Mouse (Mus musculus): ENCODE data around the gene Zbtb34. TPM values are rescaled to one million over a fixed set of nuclear protein-coding genes. Genes with fewer than 3 reads are reported as not detected.

The Zbtb34 gene
- total RNA-seq (2021), result 1 to 10 TPM; 5.6 to 8.2 TPM
- long read RNA-seq, experiment 1, full-length matches to known transcripts, result 2 of 2 reads
- long read RNA-seq, experiment 1, partial matches to known transcripts, result 0 of 2 reads
- long read RNA-seq, experiment 1, other reads (novel, unspliced or antisense), result 0 of 2 reads
- long read RNA-seq, experiment 2, result 0 reads

- peak; percentile 66 to 69 for DNase-seq (ENCODE audit: low spot score in 2 of 2)
These were observed at the start of gene Zbtb34 for GRCm38 (mm10) chr2:33430771-33431699. TSS of gene Zbtb34 (minus strand) at chr2:33431324.

- DNase-seq (ENCODE audit: low spot score in 2 of 2), result no peak
These were observed 47.0 kb upstream of the Zbtb34 start for GRCm38 (mm10) chr2:33477961-33478755.

GRCm38 (mm10) chr2:33475961-33476360, 44.8 kb upstream of the Zbtb34 start:
- DNase-seq (ENCODE audit: low spot score in 2 of 2), result no peak

- DNase-seq (ENCODE audit: low spot score in 2 of 2), result peak; percentile 94 to 95
These were observed 37.5 kb upstream of the Zbtb34 start, which contains the start of gene Zbtb43 for GRCm38 (mm10) chr2:33468466-33469097. TSS of gene Zbtb43 (minus strand) at chr2:33468559.

GRCm38 (mm10) chr2:33467546-33468465, 36.7 kb upstream of the Zbtb34 start:
- DNase-seq (ENCODE audit: low spot score in 2 of 2), result peak in 1 of 2 experiments; percentile 26

- DNase-seq (ENCODE audit: low spot score in 2 of 2), result no peak
These were observed 34.8 kb upstream of the Zbtb34 start for GRCm38 (mm10) chr2:33465966-33466365.

GRCm38 (mm10) chr2:33465215-33465614, 34.1 kb upstream of the Zbtb34 start:
- DNase-seq (ENCODE audit: low spot score in 2 of 2), result no peak

- no peak for DNase-seq (ENCODE audit: low spot score in 2 of 2)
These were observed 30.9 kb upstream of the Zbtb34 start for GRCm38 (mm10) chr2:33462066-33462465.

- DNase-seq (ENCODE audit: low spot score in 2 of 2), result no peak
These were observed 29.9 kb upstream of the Zbtb34 start for GRCm38 (mm10) chr2:33461066-33461465.

GRCm38 (mm10) chr2:33459660-33460059, 28.5 kb upstream of the Zbtb34 start:
- DNase-seq (ENCODE audit: low spot score in 2 of 2), result no peak

- no peak for DNase-seq (ENCODE audit: low spot score in 2 of 2)
These were observed 25.6 kb upstream of the Zbtb34 start for GRCm38 (mm10) chr2:33456696-33457095.

GRCm38 (mm10) chr2:33456242-33456641, 25.1 kb upstream of the Zbtb34 start:
- no peak for DNase-seq (ENCODE audit: low spot score in 2 of 2)

- DNase-seq (ENCODE audit: low spot score in 2 of 2), result no peak
These were observed 24.2 kb upstream of the Zbtb34 start for GRCm38 (mm10) chr2:33455350-33455749.

- DNase-seq (ENCODE audit: low spot score in 2 of 2), result no peak
These were observed 23.7 kb upstream of the Zbtb34 start for GRCm38 (mm10) chr2:33454816-33455215.

GRCm38 (mm10) chr2:33453476-33453875, 22.4 kb upstream of the Zbtb34 start:
- no peak for DNase-seq (ENCODE audit: low spot score in 2 of 2)

- DNase-seq (ENCODE audit: low spot score in 2 of 2), result no peak
These were observed 21.6 kb upstream of the Zbtb34 start for GRCm38 (mm10) chr2:33452721-33453120.

- DNase-seq (ENCODE audit: low spot score in 2 of 2), result no peak
These were observed 21.0 kb upstream of the Zbtb34 start for GRCm38 (mm10) chr2:33452140-33452539.

GRCm38 (mm10) chr2:33451038-33451978, 20.2 kb upstream of the Zbtb34 start:
- no peak for DNase-seq (ENCODE audit: low spot score in 2 of 2)

All from adrenal gland, adult 18-20 months (tissue).